Mouse (Mus musculus): ENCODE data around the gene Slc35b4.

DNA sequence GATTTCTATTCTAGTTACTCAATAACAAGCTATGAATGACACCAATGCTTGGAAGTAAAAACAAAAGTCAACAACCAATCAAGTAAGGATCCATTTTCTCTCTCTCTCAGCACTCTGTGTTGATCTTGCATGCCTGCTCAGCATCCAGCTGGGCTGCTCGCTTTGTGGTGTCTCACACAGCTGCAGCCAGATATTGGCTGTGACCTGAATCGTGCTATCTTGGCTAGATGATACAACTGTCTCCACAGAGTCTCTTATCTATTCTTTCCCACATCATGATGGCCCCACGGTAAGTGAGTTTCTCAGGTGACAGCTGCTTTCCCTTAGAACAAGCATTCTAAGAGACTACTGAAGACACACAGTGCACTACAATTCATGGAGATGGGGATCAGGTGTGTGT lies 5.0 kb upstream of the Slc35b4 start:
- no peak for TF ChIP-seq CTCF (IDR thresholded peaks at IDR 0.05; ENCODE audit: borderline replicate concordance, control insufficient read depth, extremely low read depth, insufficient read depth, low read length, poor library complexity)
- no peak for TF ChIP-seq POLR2A (IDR thresholded peaks at IDR 0.05; ENCODE audit: control insufficient read depth, extremely low read depth, insufficient read depth, low read length, poor library complexity)
